7 mouse cellular contexts compared by ENCODE assay signal in genomic region chr8:105699488-105700215, GRCm38 (mm10). TPM values are rescaled to one million over a fixed set of nuclear protein-coding genes. Genes with fewer than 3 reads are reported as not detected.
DNase-seq lines count a peak whose midpoint lies in the region; ATAC-seq and TF ChIP-seq lines count a peak whose summit lies in the region.

No protein-coding gene starts in this region.

- peak overlapping the region; percentile 69; the same call in 1 of the 2 replicates for H3K9ac ChIP-seq in liver, embryonic 11.5 days (ENCODE audit: low read depth, low read length)
- peak overlapping the region; percentile 47; the same call in 1 of the 2 replicates for H3K9ac ChIP-seq in intestine, postnatal 0 days (ENCODE audit: low read depth, low read length)
- H3K9ac ChIP-seq in neural tube, embryonic 14.5 days (replicated peaks; ENCODE audit: low read depth, low read length) = no peak overlapping the region

- peaks cover 24% of the 10 kb centered on the region for H3K36me3 ChIP-seq in liver, embryonic 11.5 days (ENCODE audit: control insufficient read depth, insufficient read depth, low read length)
- peaks cover 58% of the 10 kb centered on the region for H3K36me3 ChIP-seq in forebrain, embryonic 10.5 days (replicated peaks)
- H3K36me3 ChIP-seq in intestine, postnatal 0 days (ENCODE audit: control insufficient read depth, insufficient read depth) = peaks cover 25% of the 10 kb centered on the region; the same call in 1 of the 2 replicates
- H3K36me3 ChIP-seq in neural tube, embryonic 14.5 days (ENCODE audit: control insufficient read depth, insufficient read depth, low read length) = peaks cover 24% of the 10 kb centered on the region

- WGBS in liver, embryonic 11.5 days = 92% methylated on average over 11 of the region's 11 CpGs
- WGBS in forebrain, embryonic 10.5 days = 87% methylated on average over 11 of the region's 11 CpGs
- 91% methylated on average over 11 of the region's 11 CpGs for WGBS in intestine, postnatal 0 days
- 92% methylated on average over 11 of the region's 11 CpGs for WGBS in neural tube, embryonic 14.5 days

- H3K4me2 ChIP-seq in liver, embryonic 11.5 days = peak overlapping the region; percentile 98
- H3K4me2 ChIP-seq in intestine, postnatal 0 days (replicated peaks; ENCODE audit: low read depth) = peak overlapping the region; percentile 87
- H3K4me2 ChIP-seq in neural tube, embryonic 14.5 days (ENCODE audit: low read depth, low read length) = peak overlapping the region; percentile 98; the same call in 1 of the 2 replicates

- H3K27ac ChIP-seq in liver, embryonic 11.5 days (ENCODE audit: low read depth, low read length) = no peak overlapping the region
- H3K27ac ChIP-seq in forebrain, embryonic 10.5 days = no peak overlapping the region; the same call in 1 of the 2 replicates
- no peak overlapping the region for H3K27ac ChIP-seq in intestine, postnatal 0 days (ENCODE audit: low read depth, low read length)
- no peak overlapping the region for H3K27ac ChIP-seq in neural tube, embryonic 14.5 days (ENCODE audit: low read depth, low read length)

- no peak for ATAC-seq in liver, embryonic 11.5 days (replicated peaks; ENCODE audit: low FRiP score)
- ATAC-seq in intestine, postnatal 0 days = no peak
- ATAC-seq in neural tube, embryonic 14.5 days (ENCODE audit: low read depth) = no peak

- H3K9me3 ChIP-seq in liver, embryonic 11.5 days (ENCODE audit: control insufficient read depth, low read length) = no peaks in the 10 kb centered on the region
- H3K9me3 ChIP-seq in forebrain, embryonic 10.5 days = no peaks in the 10 kb centered on the region
- H3K9me3 ChIP-seq in intestine, postnatal 0 days (ENCODE audit: control insufficient read depth) = no peaks in the 10 kb centered on the region
- no peaks in the 10 kb centered on the region for H3K9me3 ChIP-seq in neural tube, embryonic 14.5 days (ENCODE audit: control insufficient read depth, low read length)

- H3K4me1 ChIP-seq in liver, embryonic 11.5 days (replicated peaks; ENCODE audit: control insufficient read depth, insufficient read depth, low read length) = peaks cover 22% of the 10 kb centered on the region
- peaks cover 37% of the 10 kb centered on the region for H3K4me1 ChIP-seq in forebrain, embryonic 10.5 days
- no peaks in the 10 kb centered on the region; the same call in 1 of the 2 replicates for H3K4me1 ChIP-seq in intestine, postnatal 0 days (replicated peaks; ENCODE audit: control insufficient read depth, insufficient read depth, low read length)
- H3K4me1 ChIP-seq in neural tube, embryonic 14.5 days (ENCODE audit: control insufficient read depth, insufficient read depth, low read length) = peaks cover 28% of the 10 kb centered on the region

- TF ChIP-seq CTCF in intestine, postnatal 0 days (IDR thresholded peaks at IDR 0.05; ENCODE audit: low read depth) = no peak

- DNase-seq in liver, embryonic 11.5 days (ENCODE audit: low spot score) = no peak
- DNase-seq in liver = no peak
- DNase-seq in forebrain, embryonic 10.5 days (ENCODE audit: extremely low spot score, low spot score) = no peak
- no peak for DNase-seq in layer of hippocampus, adult 9-10 months (ENCODE audit: low spot score)
- DNase-seq in left cerebral cortex, adult 9 months (ENCODE audit: low spot score in 2 of 2) = no peak

- peak overlapping the region; percentile 77 for H3K4me3 ChIP-seq in liver, embryonic 11.5 days (ENCODE audit: low read depth, low read length)
- peak overlapping the region; percentile 77 for H3K4me3 ChIP-seq in forebrain, embryonic 10.5 days
- H3K4me3 ChIP-seq in intestine, postnatal 0 days (ENCODE audit: low read depth, low read length) = peak overlapping the region; percentile 69
- H3K4me3 ChIP-seq in neural tube, embryonic 14.5 days (ENCODE audit: low read depth, low read length) = peak overlapping the region; percentile 51

- H3K27me3 ChIP-seq in liver, embryonic 11.5 days (replicated peaks; ENCODE audit: control insufficient read depth, insufficient read depth, low read length) = no peaks in the 10 kb centered on the region; the same call in 1 of the 2 replicates
- H3K27me3 ChIP-seq in forebrain, embryonic 10.5 days (ENCODE audit: poor library complexity, severe bottlenecking) = peaks cover 11% of the 10 kb centered on the region
- H3K27me3 ChIP-seq in intestine, postnatal 0 days (replicated peaks; ENCODE audit: control insufficient read depth, insufficient read depth, low read length) = no peaks in the 10 kb centered on the region
- H3K27me3 ChIP-seq in neural tube, embryonic 14.5 days (ENCODE audit: control insufficient read depth, insufficient read depth, low read length) = no peaks in the 10 kb centered on the region

RNA-seq across cellular contexts. Expression of gene Acd, which starts 1.2 kb away (rescaled TPM):
- polyA plus RNA-seq in liver, embryonic 11.5 days (2014; fragmentation: Nextera tagmentation; extraction: Ambion mirVana) = 47.5 and 47.8 TPM in 2 replicates
- 75.9 and 77.1 TPM in 2 replicates for polyA plus RNA-seq in forebrain, embryonic 10.5 days (2016; fragmentation: Nextera tagmentation; extraction: Ambion mirVana)
- polyA plus RNA-seq in intestine, postnatal 0 days (2015; fragmentation: Nextera tagmentation; extraction: Ambion mirVana) = 35.4 and 35.5 TPM in 2 replicates
- polyA plus RNA-seq in neural tube, embryonic 14.5 days (2014; fragmentation: Nextera tagmentation; extraction: Ambion mirVana) = 79.5 and 83.9 TPM in 2 replicates

RNA-seq across cellular contexts. Expression of gene Pard6a, which starts 1.3 kb away (rescaled TPM):
- polyA plus RNA-seq in liver, embryonic 11.5 days (2014; fragmentation: Nextera tagmentation; extraction: Ambion mirVana) = 12.8 and 18.2 TPM in 2 replicates
- 22.7 and 22.8 TPM in 2 replicates for polyA plus RNA-seq in forebrain, embryonic 10.5 days (2016; fragmentation: Nextera tagmentation; extraction: Ambion mirVana)
- 8.8 and 9.7 TPM in 2 replicates for polyA plus RNA-seq in intestine, postnatal 0 days (2015; fragmentation: Nextera tagmentation; extraction: Ambion mirVana)
- 48.1 and 60.6 TPM in 2 replicates for polyA plus RNA-seq in neural tube, embryonic 14.5 days (2014; fragmentation: Nextera tagmentation; extraction: Ambion mirVana)

RNA-seq across cellular contexts. Expression of gene 4933405L10Rik, which starts 7.8 kb away (rescaled TPM):
- polyA plus RNA-seq in liver, embryonic 11.5 days (2014; fragmentation: Nextera tagmentation; extraction: Ambion mirVana) = 0.26 TPM in 1 of 2 replicates, not detected in the other
- polyA plus RNA-seq in forebrain, embryonic 10.5 days (2016; fragmentation: Nextera tagmentation; extraction: Ambion mirVana) = 0.12 and 0.21 TPM in 2 replicates
- polyA plus RNA-seq in intestine, postnatal 0 days (2015; fragmentation: Nextera tagmentation; extraction: Ambion mirVana) = not detected in 2 replicates
- polyA plus RNA-seq in neural tube, embryonic 14.5 days (2014; fragmentation: Nextera tagmentation; extraction: Ambion mirVana) = 0.30 and 0.42 TPM in 2 replicates

RNA-seq across cellular contexts. Expression of gene Enkd1, which starts 8.4 kb away (rescaled TPM):
- 22.3 and 23.6 TPM in 2 replicates for polyA plus RNA-seq in liver, embryonic 11.5 days (2014; fragmentation: Nextera tagmentation; extraction: Ambion mirVana)
- polyA plus RNA-seq in forebrain, embryonic 10.5 days (2016; fragmentation: Nextera tagmentation; extraction: Ambion mirVana) = 54.3 and 56.0 TPM in 2 replicates
- polyA plus RNA-seq in intestine, postnatal 0 days (2015; fragmentation: Nextera tagmentation; extraction: Ambion mirVana) = 3.8 and 3.9 TPM in 2 replicates
- 9.5 and 11.6 TPM in 2 replicates for polyA plus RNA-seq in neural tube, embryonic 14.5 days (2014; fragmentation: Nextera tagmentation; extraction: Ambion mirVana)

RNA-seq across cellular contexts. Expression of gene Carmil2, which starts 13.6 kb away (rescaled TPM):
- polyA plus RNA-seq in liver, embryonic 11.5 days (2014; fragmentation: Nextera tagmentation; extraction: Ambion mirVana) = 0.82 and 0.90 TPM in 2 replicates
- 0.71 and 1.1 TPM in 2 replicates for polyA plus RNA-seq in forebrain, embryonic 10.5 days (2016; fragmentation: Nextera tagmentation; extraction: Ambion mirVana)
- 0.73 and 0.77 TPM in 2 replicates for polyA plus RNA-seq in intestine, postnatal 0 days (2015; fragmentation: Nextera tagmentation; extraction: Ambion mirVana)
- 21.7 and 22.3 TPM in 2 replicates for polyA plus RNA-seq in neural tube, embryonic 14.5 days (2014; fragmentation: Nextera tagmentation; extraction: Ambion mirVana)
